Mouse (Mus musculus): Measurements from ENCODE around the gene Wipi1. TPM values are rescaled to one million over a fixed set of nuclear protein-coding genes. Genes with fewer than 3 reads are reported as not detected.

The Wipi1 gene
- polyA plus RNA-seq, 1 experiment from 2014 or later: 14.4 TPM

GRCm38 (mm10) chr11:109590012-109590411, 21.8 kb downstream of the Wipi1 start:
- Histone ChIP-seq H3K4me2 (ENCODE audit: low read length) (no peak overlapping the region), H3K27ac (ENCODE audit: low read length) (no peak overlapping the region), H3K9ac (replicated peaks; ENCODE audit: low read depth, low read length) (no peak overlapping the region), H3K36me3 (ENCODE audit: control insufficient read depth, insufficient read depth) (no peaks in the 10 kb centered on the region), H3K9me3 (ENCODE audit: control insufficient read depth, low read length) (no peaks in the 10 kb centered on the region), H3K4me3 (replicated peaks; ENCODE audit: low read length) (no peak overlapping the region), H3K27me3 (replicated peaks; ENCODE audit: control insufficient read depth, insufficient read depth, low read length) (no peaks in the 10 kb centered on the region), H3K4me1 (replicated peaks; ENCODE audit: control insufficient read depth, insufficient read depth, low read length) (no peaks in the 10 kb centered on the region)
- 85% methylated on average over 8 of the region's 8 CpGs for WGBS
- no peak for ATAC-seq

DNA sequence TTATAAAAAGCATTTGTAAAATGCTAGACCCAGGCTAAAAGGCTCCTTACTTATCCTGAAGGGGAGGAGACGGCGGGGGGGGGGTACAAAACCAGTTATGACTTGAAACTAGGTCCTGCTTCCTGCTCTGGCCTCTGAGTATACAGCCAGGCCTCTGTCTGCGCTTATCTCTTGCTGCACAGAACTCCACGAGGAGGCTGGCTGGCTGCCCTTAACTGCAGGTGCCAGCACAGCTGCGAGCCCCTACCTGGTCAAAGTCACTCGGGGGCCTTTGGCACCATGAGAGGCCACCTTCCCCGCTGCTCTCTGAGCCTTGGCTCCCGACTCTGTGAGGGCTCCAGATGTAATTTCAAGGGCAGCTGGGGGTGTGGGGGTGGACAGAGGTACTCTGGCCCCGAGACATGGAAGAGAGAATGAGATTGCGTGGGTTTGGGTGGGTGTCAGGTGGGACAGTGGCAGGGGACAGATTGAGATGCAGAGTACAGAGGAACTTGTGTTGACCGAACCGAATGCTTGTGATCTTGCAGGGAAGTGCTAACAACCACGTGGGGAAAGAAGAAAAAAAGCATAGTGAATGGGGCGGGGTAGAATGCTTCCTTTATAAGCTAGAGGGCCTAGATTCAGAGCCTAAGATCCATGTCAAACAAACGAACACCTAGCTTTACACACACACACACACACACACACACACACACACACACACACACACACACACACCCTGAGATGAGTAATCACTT, 24.0 kb downstream of the Wipi1 start:
- no peak overlapping the region for H3K9ac ChIP-seq (replicated peaks; ENCODE audit: low read depth, low read length)
- no peak for ATAC-seq
- no peaks in the 10 kb centered on the region for H3K36me3 ChIP-seq (ENCODE audit: control insufficient read depth, insufficient read depth)
- no peaks in the 10 kb centered on the region for H3K9me3 ChIP-seq (ENCODE audit: control insufficient read depth, low read length)
- no peak overlapping the region for H3K4me3 ChIP-seq (replicated peaks; ENCODE audit: low read length)
- no peak overlapping the region for H3K27ac ChIP-seq (ENCODE audit: low read length)
- H3K27me3 ChIP-seq (replicated peaks; ENCODE audit: control insufficient read depth, insufficient read depth, low read length): no peaks in the 10 kb centered on the region
- WGBS: 76% methylated on average over 15 of the region's 15 CpGs
- H3K4me1 ChIP-seq (replicated peaks; ENCODE audit: control insufficient read depth, insufficient read depth, low read length): 0 out of 2 replicates have a peak, but pooled peaks cover 2% of the 10 kb centered on the region
- H3K4me2 ChIP-seq (ENCODE audit: low read length): no peak overlapping the region

- H3K9ac ChIP-seq (replicated peaks; ENCODE audit: low read depth, low read length): no peak overlapping the region
- no peak overlapping the region for H3K27ac ChIP-seq (ENCODE audit: low read length)
- ATAC-seq: no peak
- no peaks in the 10 kb centered on the region for H3K36me3 ChIP-seq (ENCODE audit: control insufficient read depth, insufficient read depth)
- 71% methylated on average over 13 of the region's 13 CpGs for WGBS
- H3K27me3 ChIP-seq (replicated peaks; ENCODE audit: control insufficient read depth, insufficient read depth, low read length): no peaks in the 10 kb centered on the region
- 0 out of 2 replicates have a peak, but pooled peaks cover 2% of the 10 kb centered on the region for H3K4me1 ChIP-seq (replicated peaks; ENCODE audit: control insufficient read depth, insufficient read depth, low read length)
- no peak overlapping the region for H3K4me2 ChIP-seq (ENCODE audit: low read length)
- no peaks in the 10 kb centered on the region for H3K9me3 ChIP-seq (ENCODE audit: control insufficient read depth, low read length)
- no peak overlapping the region for H3K4me3 ChIP-seq (replicated peaks; ENCODE audit: low read length)
Measured at GRCm38 (mm10) chr11:109587019-109587418, 24.7 kb downstream of the Wipi1 start.

GRCm38 (mm10) chr11:109586424-109586823, 25.3 kb downstream of the Wipi1 start:
- no peak for ATAC-seq
- 69% methylated on average over 2 of the region's 2 CpGs for WGBS
- Histone ChIP-seq H3K9me3 (ENCODE audit: control insufficient read depth, low read length) (no peaks in the 10 kb centered on the region), H3K9ac (replicated peaks; ENCODE audit: low read depth, low read length) (no peak overlapping the region), H3K4me2 (ENCODE audit: low read length) (no peak overlapping the region), H3K27ac (ENCODE audit: low read length) (no peak overlapping the region), H3K4me3 (replicated peaks; ENCODE audit: low read length) (no peak overlapping the region), H3K27me3 (replicated peaks; ENCODE audit: control insufficient read depth, insufficient read depth, low read length) (no peaks in the 10 kb centered on the region), H3K36me3 (ENCODE audit: control insufficient read depth, insufficient read depth) (no peaks in the 10 kb centered on the region), H3K4me1 (replicated peaks; ENCODE audit: control insufficient read depth, insufficient read depth, low read length) (0 out of 2 replicates have a peak, but pooled peaks cover 2% of the 10 kb centered on the region)

DNA sequence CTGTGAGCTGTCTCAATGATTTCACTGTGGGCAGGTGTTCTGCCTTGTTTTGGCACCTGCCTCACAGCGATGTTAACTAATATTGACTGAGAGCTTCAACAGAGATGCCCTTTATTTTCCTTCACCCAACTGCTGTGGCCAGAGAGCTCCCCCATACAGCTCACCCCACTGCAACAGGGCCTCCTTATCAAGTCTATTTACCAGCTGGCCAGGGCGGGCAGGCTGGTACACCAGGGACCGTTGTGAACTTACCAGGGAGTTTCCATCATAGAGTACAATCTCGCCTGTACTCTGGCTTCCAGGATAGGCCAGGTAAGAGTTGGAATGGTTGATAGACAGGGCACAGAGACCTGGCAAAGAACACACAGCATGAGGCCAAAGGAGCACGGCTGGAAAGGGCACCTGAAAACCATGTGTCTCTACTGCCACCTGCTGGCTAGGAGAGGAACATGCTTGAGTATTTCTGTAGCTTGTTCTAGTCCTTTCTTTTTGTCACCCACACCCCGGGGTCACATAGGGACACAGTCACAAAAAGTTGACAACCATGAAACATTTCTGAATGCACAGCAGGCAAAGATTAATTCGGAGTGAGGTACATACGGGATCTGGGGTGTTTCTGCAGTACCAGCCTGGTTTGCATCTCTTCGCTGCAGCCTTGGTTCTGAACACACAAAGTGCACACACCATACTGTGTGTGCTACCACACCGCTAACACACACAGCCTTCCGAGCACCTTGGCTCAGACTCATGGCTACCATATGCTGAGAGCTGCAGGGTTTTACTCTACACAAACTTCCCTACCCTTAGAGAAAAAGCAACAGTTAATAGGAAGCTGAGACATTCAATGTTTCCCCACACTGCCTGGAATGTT, 26.7 kb downstream of the Wipi1 start:
- no peak overlapping the region for H3K4me2 ChIP-seq (ENCODE audit: low read length)
- H3K27ac ChIP-seq (ENCODE audit: low read length): no peak overlapping the region
- no peak overlapping the region for H3K4me3 ChIP-seq (replicated peaks; ENCODE audit: low read length)
- peak; percentile 56 for ATAC-seq
- H3K27me3 ChIP-seq (replicated peaks; ENCODE audit: control insufficient read depth, insufficient read depth, low read length): no peaks in the 10 kb centered on the region
- H3K9me3 ChIP-seq (ENCODE audit: control insufficient read depth, low read length): no peaks in the 10 kb centered on the region
- H3K9ac ChIP-seq (replicated peaks; ENCODE audit: low read depth, low read length): no peak overlapping the region
- WGBS: 47% methylated on average over 11 of the region's 11 CpGs
- H3K4me1 ChIP-seq (replicated peaks; ENCODE audit: control insufficient read depth, insufficient read depth, low read length): 0 out of 2 replicates have a peak, but pooled peaks cover 2% of the 10 kb centered on the region
- no peaks in the 10 kb centered on the region for H3K36me3 ChIP-seq (ENCODE audit: control insufficient read depth, insufficient read depth)

DNA sequence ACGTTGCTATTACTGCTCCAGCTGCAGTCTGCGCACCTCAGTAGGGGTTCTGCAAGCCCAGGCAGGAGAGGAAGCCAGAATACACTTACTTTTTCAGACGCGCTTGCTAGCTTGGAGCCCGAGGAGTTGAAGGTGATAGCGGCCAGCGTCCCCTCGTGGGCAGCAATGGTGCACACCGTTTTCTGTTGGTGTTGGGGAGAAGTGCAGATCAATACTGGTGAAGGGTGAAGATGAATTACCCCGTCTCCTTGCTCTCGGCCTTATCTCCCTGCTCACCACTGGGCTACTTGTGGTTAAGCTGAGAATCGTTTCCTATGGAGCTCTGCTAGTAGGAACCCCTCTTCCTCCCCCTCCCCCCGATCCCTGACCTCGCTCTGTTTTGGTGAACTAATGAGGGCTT, 27.8 kb downstream of the Wipi1 start:
- no peak overlapping the region for H3K4me3 ChIP-seq (replicated peaks; ENCODE audit: low read length)
- no peaks in the 10 kb centered on the region for H3K27me3 ChIP-seq (replicated peaks; ENCODE audit: control insufficient read depth, insufficient read depth, low read length)
- H3K4me1 ChIP-seq (replicated peaks; ENCODE audit: control insufficient read depth, insufficient read depth, low read length): 0 out of 2 replicates have a peak, but pooled peaks cover 2% of the 10 kb centered on the region
- H3K27ac ChIP-seq (ENCODE audit: low read length): no peak overlapping the region
- no peaks in the 10 kb centered on the region for H3K36me3 ChIP-seq (ENCODE audit: control insufficient read depth, insufficient read depth)
- no peaks in the 10 kb centered on the region for H3K9me3 ChIP-seq (ENCODE audit: control insufficient read depth, low read length)
- H3K4me2 ChIP-seq (ENCODE audit: low read length): no peak overlapping the region
- 84% methylated on average over 14 of the region's 14 CpGs for WGBS
- H3K9ac ChIP-seq (replicated peaks; ENCODE audit: low read depth, low read length): no peak overlapping the region
- no peak for ATAC-seq

GRCm38 (mm10) chr11:109579999-109580398, 31.8 kb downstream of the Wipi1 start:
- Histone ChIP-seq H3K27me3 (replicated peaks; ENCODE audit: control insufficient read depth, insufficient read depth, low read length) (no peaks in the 10 kb centered on the region), H3K4me2 (ENCODE audit: low read length) (no peak overlapping the region), H3K4me1 (replicated peaks; ENCODE audit: control insufficient read depth, insufficient read depth, low read length) (peaks cover 22% of the 10 kb centered on the region), H3K4me3 (replicated peaks; ENCODE audit: low read length) (no peak overlapping the region), H3K9ac (replicated peaks; ENCODE audit: low read depth, low read length) (no peak overlapping the region), H3K9me3 (ENCODE audit: control insufficient read depth, low read length) (no peaks in the 10 kb centered on the region), H3K36me3 (ENCODE audit: control insufficient read depth, insufficient read depth) (no peaks in the 10 kb centered on the region), H3K27ac (ENCODE audit: low read length) (no peak overlapping the region)
- WGBS: 79% methylated on average over 9 of the region's 9 CpGs
- no peak for ATAC-seq

DNA sequence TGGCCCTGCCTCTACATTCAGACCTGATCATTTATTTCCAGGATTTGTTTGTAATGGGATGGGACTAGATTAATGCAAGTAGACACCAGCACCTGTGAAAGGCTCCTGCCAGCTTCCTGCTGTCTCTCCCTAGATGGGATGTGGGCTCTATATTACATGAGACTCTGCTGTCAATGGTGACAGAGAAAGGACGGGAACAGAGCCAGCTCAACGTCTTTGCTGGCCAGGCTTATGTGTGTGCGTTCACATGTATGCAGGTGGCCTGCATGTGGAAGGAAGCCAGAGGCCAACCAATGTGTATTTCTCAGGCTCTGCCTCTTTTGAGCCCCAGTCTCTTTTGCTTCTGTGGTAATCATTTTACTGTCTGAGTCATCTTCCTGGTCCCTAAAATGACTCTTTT, 33.2 kb downstream of the Wipi1 start:
- no peak for ATAC-seq
- Histone ChIP-seq H3K4me1 (replicated peaks; ENCODE audit: control insufficient read depth, insufficient read depth, low read length) (peaks cover 23% of the 10 kb centered on the region), H3K9me3 (ENCODE audit: control insufficient read depth, low read length) (no peaks in the 10 kb centered on the region), H3K9ac (replicated peaks; ENCODE audit: low read depth, low read length) (no peak overlapping the region), H3K4me2 (ENCODE audit: low read length) (no peak overlapping the region), H3K4me3 (replicated peaks; ENCODE audit: low read length) (no peak overlapping the region), H3K27me3 (replicated peaks; ENCODE audit: control insufficient read depth, insufficient read depth, low read length) (no peaks in the 10 kb centered on the region), H3K36me3 (ENCODE audit: control insufficient read depth, insufficient read depth) (no peaks in the 10 kb centered on the region), H3K27ac (ENCODE audit: low read length) (no peak overlapping the region)
- WGBS: 58% methylated on average over 3 of the region's 3 CpGs

- Histone ChIP-seq H3K36me3 (ENCODE audit: control insufficient read depth, insufficient read depth) (no peaks in the 10 kb centered on the region), H3K4me3 (replicated peaks; ENCODE audit: low read length) (no peak overlapping the region)
- peak; percentile 79 for ATAC-seq
Measured at GRCm38 (mm10) chr11:109575832-109576231, 35.9 kb downstream of the Wipi1 start.

More at GRCm38 (mm10) chr11:109575832-109576231, 35.9 kb downstream of the Wipi1 start:
- Histone ChIP-seq H3K9me3 (ENCODE audit: control insufficient read depth, low read length) (no peaks in the 10 kb centered on the region), H3K9ac (replicated peaks; ENCODE audit: low read depth, low read length) (no peak overlapping the region), H3K27me3 (replicated peaks; ENCODE audit: control insufficient read depth, insufficient read depth, low read length) (no peaks in the 10 kb centered on the region), H3K4me2 (ENCODE audit: low read length) (no peak overlapping the region), H3K4me1 (replicated peaks; ENCODE audit: control insufficient read depth, insufficient read depth, low read length) (peaks cover 23% of the 10 kb centered on the region), H3K27ac (ENCODE audit: low read length) (no peak overlapping the region)
- 38% methylated on average over 6 of the region's 6 CpGs for WGBS

Measured in forebrain, embryonic 16.5 days (tissue).